Mouse (Mus musculus): ENCODE measurements around the gene Wwp2.

DNA sequence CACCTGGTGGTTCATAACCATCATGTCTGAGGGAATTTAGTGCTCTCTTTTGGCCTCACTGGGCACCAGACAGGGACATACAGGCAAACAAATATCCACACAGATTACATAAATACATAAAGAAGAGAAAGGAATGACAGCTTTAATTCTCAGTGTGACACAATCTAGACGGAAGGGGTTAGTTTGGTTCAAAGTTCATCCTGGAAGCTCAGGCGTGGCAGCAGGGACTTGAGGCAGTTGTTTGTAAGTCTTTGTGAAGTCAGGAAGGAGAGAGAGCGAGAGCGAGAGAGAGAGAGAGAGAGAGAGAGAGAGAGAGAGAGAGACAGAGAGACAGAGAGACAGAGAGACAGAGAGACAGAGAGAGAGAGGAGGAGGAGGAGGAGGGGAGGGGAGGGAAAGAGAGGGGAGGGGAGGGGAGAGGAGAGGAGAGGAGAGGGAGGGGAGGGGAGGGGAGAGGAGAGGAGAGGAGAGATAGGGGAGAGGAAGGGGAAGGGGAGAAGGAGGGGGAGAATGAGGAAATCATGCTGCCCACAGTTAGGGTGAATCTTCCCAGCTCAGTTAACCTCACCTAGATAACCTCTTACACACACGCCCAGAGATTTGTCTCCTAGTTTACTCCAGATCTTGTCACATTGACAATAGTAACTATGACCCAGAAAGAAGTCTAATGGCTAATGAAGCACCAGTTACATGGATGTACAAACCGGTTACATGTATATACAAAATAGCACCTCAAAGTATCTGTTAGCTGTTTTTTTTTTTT, 158.0 kb downstream of the Wwp2 start:
- TF ChIP-seq CTCF (IDR thresholded peaks at IDR 0.05; ENCODE audit: control insufficient read depth, insufficient read depth, insufficient replicate concordance, low read depth, low read length) (no peak), POLR2A (IDR thresholded peaks at IDR 0.05; ENCODE audit: control insufficient read depth, low read depth, low read length) (no peak)
